Mouse (Mus musculus) embryonic facial prominence, embryonic 11.5 days (tissue): Measurements from ENCODE around the gene Gm12166. TPM values are rescaled to one million over a fixed set of nuclear protein-coding genes. Genes with fewer than 3 reads are reported as not detected.
A peak's percentile ranks its signal among the peaks of the same experiment; 100 is the strongest.
"Not testable (repeated sequence)": the region's sequence is repeated elsewhere in the genome, so short reads cannot be mapped to it uniquely, and the experiment has no call there.

Source experiments
- ATAC-seq: fragments of 200-750 bp; cut with Nextera tagmentation; replicated peaks from 2 replicates; pipeline ENCODE4 v1.8.0; 2017; ENCODE audit warnings: low read depth; ENCODE audit not compliant: insufficient number of reproducible peaks, low FRiP score, low TSS enrichment
- DNase-seq: peaks from one replicate; pipeline ENCODE4 v3.0.0-alpha.2; 2015; ENCODE audit warnings: low spot score
- H3K27ac ChIP-seq: fragments of 300-500 bp; sonication (generic); replicated peaks from 2 replicates; pipeline ENCODE4 v1.5.1; 2014; ENCODE audit warnings: mild to moderate bottlenecking, low read depth, low read length, control low read depth
- H3K27me3 ChIP-seq: fragments of 300-500 bp; sonication (generic); 2 replicates; pipeline ENCODE4 v1.6.1; 2014; ENCODE audit warnings: mild to moderate bottlenecking, low read length, moderate library complexity, mixed read lengths; ENCODE audit not compliant: control insufficient read depth, insufficient read depth
- H3K36me3 ChIP-seq: fragments of 300-500 bp; sonication (generic); replicated peaks from 2 replicates; pipeline ENCODE4 v1.6.1; 2014; ENCODE audit warnings: low read depth, mild to moderate bottlenecking, low read length, moderate library complexity, mixed read lengths; ENCODE audit not compliant: control insufficient read depth, insufficient read depth
- H3K4me1 ChIP-seq: fragments of 300-500 bp; sonication (generic); 2 replicates; pipeline ENCODE4 v1.6.1; 2014; ENCODE audit warnings: low read length, mixed read lengths; ENCODE audit not compliant: control insufficient read depth, insufficient read depth
- H3K4me2 ChIP-seq: fragments of 300-500 bp; sonication (generic); 2 replicates; pipeline ENCODE4 v1.6.1; 2014; ENCODE audit warnings: low read depth, mild to moderate bottlenecking, control low read depth, low read length, moderate library complexity
- H3K4me3 ChIP-seq: fragments of 300-500 bp; sonication (generic); 2 replicates; pipeline ENCODE4 v1.5.1; 2014; ENCODE audit warnings: low read depth, low read length, control low read depth
- H3K9ac ChIP-seq: fragments of 300-500 bp; sonication (generic); replicated peaks from 2 replicates; pipeline ENCODE4 v1.6.1; 2014; ENCODE audit warnings: mild to moderate bottlenecking, control low read depth, low read length
- H3K9me3 ChIP-seq: fragments of 300-500 bp; sonication (generic); replicated peaks from 2 replicates; pipeline ENCODE4 v1.6.1; 2016; ENCODE audit warnings: mild to moderate bottlenecking, low read length, inconsistent platforms, mixed read lengths; ENCODE audit not compliant: control insufficient read depth
- WGBS: fragments of 180-500 bp; shearing (Covaris S2); extraction: QIAGEN DNeasy Blood & Tissue Kit; methylation state at CpG from one replicate; pipeline ENCODE4 v1.1.7; 2014; 5-methylcytosine and 5-hydroxymethylcytosine counted together
- polyA plus RNA-seq: library from polyadenylated mRNA; unstranded; fragments of >200 nt; fragmentation: Nextera tagmentation; extraction: Ambion mirVana; gene quantifications from 2 replicates; pipeline ENCODE4 v1.2.1, GENCODE M21; 2014

Gm12166 gene
- polyA plus RNA-seq, result 2.3 and 2.8 TPM in 2 replicates

GRCm38 (mm10) chr11:46052105-46052659 lies at the start of gene Gm12166:
Gene Gm12166, minus strand, starts transcription at chr11:46052321.
- not testable (repeated sequence) for ATAC-seq, H3K4me1 ChIP-seq, H3K27ac ChIP-seq, H3K9me3 ChIP-seq, H3K9ac ChIP-seq, H3K36me3 ChIP-seq, H3K4me2 ChIP-seq, H3K4me3 ChIP-seq, H3K27me3 ChIP-seq
- peak; percentile 64 for DNase-seq
- WGBS, result 31% methylated on average over 19 of the region's 19 CpGs

DNA sequence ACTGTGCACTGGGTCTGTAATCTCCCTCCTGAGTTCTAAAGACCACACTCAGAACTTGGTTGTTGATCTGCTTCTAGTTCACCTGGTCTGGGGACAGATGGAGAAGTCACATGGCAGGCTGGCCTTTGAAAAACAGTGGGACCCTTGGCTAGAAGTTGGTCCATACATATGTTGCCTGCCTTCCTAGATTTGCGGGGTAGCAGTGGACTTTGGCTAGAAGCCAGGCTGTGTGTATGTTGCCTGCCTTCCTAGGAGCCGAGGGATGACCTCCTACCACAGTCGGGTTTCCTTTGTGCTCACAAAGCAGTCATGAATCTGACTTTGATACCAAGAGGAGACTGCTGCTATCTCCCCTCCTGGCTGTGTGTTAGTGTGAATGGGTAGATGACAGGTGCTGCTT lies 44.9 kb upstream of the Gm12166 start:
- Histone ChIP-seq H3K4me3 (no peak overlapping the region), H3K9me3 (no peaks in the 10 kb centered on the region), H3K9ac (no peak overlapping the region), H3K4me1 (no peaks in the 10 kb centered on the region; the same call in 1 of the 2 replicates), H3K36me3 (peaks cover 2% of the 10 kb centered on the region), H3K27ac (no peak overlapping the region), H3K4me2 (no peak overlapping the region), H3K27me3 (no peaks in the 10 kb centered on the region)
- ATAC-seq (no peak), DNase-seq (no peak)
- 88% methylated on average over 3 of the region's 3 CpGs for WGBS

GRCm38 (mm10) chr11:46096265-46096649 lies 44.1 kb upstream of the Gm12166 start:
- Histone ChIP-seq H3K4me2 (no peak overlapping the region), H3K4me1 (no peaks in the 10 kb centered on the region; the same call in 1 of the 2 replicates), H3K27me3 (no peaks in the 10 kb centered on the region), H3K9ac (no peak overlapping the region), H3K9me3 (no peaks in the 10 kb centered on the region), H3K27ac (no peak overlapping the region), H3K4me3 (no peak overlapping the region), H3K36me3 (peaks cover 2% of the 10 kb centered on the region)
- 87% methylated on average over 6 of the region's 6 CpGs for WGBS
- no peak for ATAC-seq
- DNase-seq, result no peak

GRCm38 (mm10) chr11:46095477-46096264 lies 43.5 kb upstream of the Gm12166 start:
- no peak overlapping the region for H3K27ac ChIP-seq
- 68% methylated on average over 9 of the region's 9 CpGs for WGBS

GRCm38 (mm10) chr11:46092121-46092520 lies 40.0 kb upstream of the Gm12166 start:
- no peak overlapping the region for H3K9ac ChIP-seq
- ATAC-seq (no peak), DNase-seq (no peak)
- H3K4me2 ChIP-seq, result no peak overlapping the region
- 86% methylated on average over 4 of the region's 4 CpGs for WGBS
- H3K36me3 ChIP-seq, result no peaks in the 10 kb centered on the region; the same call in 1 of the 2 replicates
- no peak overlapping the region for H3K27ac ChIP-seq
- no peaks in the 10 kb centered on the region; the same call in 1 of the 2 replicates for H3K4me1 ChIP-seq
- H3K27me3 ChIP-seq, result no peaks in the 10 kb centered on the region
- no peak overlapping the region for H3K4me3 ChIP-seq
- no peaks in the 10 kb centered on the region for H3K9me3 ChIP-seq

More at GRCm38 (mm10) chr11:46095477-46096264, 43.5 kb upstream of the Gm12166 start:
- H3K4me3 ChIP-seq, result no peak overlapping the region
- H3K9ac ChIP-seq, result no peak overlapping the region
- DNase-seq (peak; percentile 29), ATAC-seq (peak; percentile 56; the same call in 1 of the 2 replicates)
- H3K4me2 ChIP-seq, result no peak overlapping the region
- no peaks in the 10 kb centered on the region for H3K9me3 ChIP-seq
- no peaks in the 10 kb centered on the region; the same call in 1 of the 2 replicates for H3K4me1 ChIP-seq
- H3K27me3 ChIP-seq, result no peaks in the 10 kb centered on the region
- peaks cover 2% of the 10 kb centered on the region for H3K36me3 ChIP-seq

GRCm38 (mm10) chr11:46090951-46091667 lies 39.0 kb upstream of the Gm12166 start:
- Histone ChIP-seq H3K9me3 (no peaks in the 10 kb centered on the region), H3K4me2 (no peak overlapping the region), H3K4me3 (no peak overlapping the region), H3K27ac (no peak overlapping the region), H3K27me3 (no peaks in the 10 kb centered on the region), H3K9ac (no peak overlapping the region), H3K4me1 (no peaks in the 10 kb centered on the region; the same call in 1 of the 2 replicates), H3K36me3 (no peaks in the 10 kb centered on the region; the same call in 1 of the 2 replicates)
- 69% methylated on average over 10 of the region's 10 CpGs for WGBS
- ATAC-seq, result no peak
- DNase-seq, result no peak

DNA sequence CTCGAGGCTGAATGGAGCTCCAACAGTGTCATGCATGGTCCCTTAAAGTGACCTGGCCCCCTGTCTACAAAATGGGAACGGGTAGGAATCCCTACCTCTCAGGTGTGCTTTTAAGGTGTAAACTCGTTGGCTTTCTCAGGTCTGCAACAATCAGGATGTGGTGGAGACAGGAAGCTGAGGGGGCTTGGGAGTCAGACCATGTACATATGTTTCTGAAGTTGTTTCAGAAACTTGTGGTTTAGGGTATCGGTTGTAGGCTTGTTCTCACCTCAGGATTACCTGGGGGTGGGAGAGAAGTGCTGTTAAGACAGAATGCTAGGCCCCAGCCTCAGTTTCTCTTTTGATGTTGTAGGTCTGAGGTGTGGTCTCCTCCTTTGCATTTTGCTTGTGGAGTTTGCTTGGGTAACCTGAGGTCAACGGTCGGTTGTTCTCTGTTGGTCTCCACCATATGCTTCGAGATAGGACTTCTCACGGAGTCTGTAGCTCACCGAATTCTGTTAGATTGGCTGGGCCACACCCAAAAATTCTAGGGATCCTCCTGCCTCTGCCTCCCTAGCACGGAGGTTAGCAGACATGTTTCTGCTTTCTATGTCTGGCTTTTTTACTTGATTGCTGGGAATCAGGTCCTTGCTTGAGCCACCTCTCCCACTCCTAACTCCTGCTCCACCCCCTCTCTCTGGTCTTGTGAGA lies 38.1 kb upstream of the Gm12166 start:
- Histone ChIP-seq H3K27ac (no peak overlapping the region), H3K36me3 (no peaks in the 10 kb centered on the region; the same call in 1 of the 2 replicates), H3K9me3 (no peaks in the 10 kb centered on the region), H3K27me3 (no peaks in the 10 kb centered on the region), H3K4me3 (no peak overlapping the region), H3K4me2 (no peak overlapping the region), H3K9ac (no peak overlapping the region), H3K4me1 (no peaks in the 10 kb centered on the region)
- ATAC-seq (no peak), DNase-seq (no peak)
- 88% methylated on average over 10 of the region's 10 CpGs for WGBS
